Mouse (Mus musculus) myocyte (in vitro differentiated cells): ENCODE results near the gene Spata16.

Source experiments
- CEBPB ChIP-seq: IDR thresholded peaks from 2 replicates; pipeline ENCODE4 v1.6.1; 2011; ENCODE audit warnings: mild to moderate bottlenecking, moderate library complexity; ENCODE audit not compliant: poor library complexity, insufficient read depth, severe bottlenecking
- E2F4 ChIP-seq: IDR thresholded peaks from one replicate; pipeline ENCODE4 v1.6.1; 2011; ENCODE audit warnings: mild to moderate bottlenecking, control low read depth, moderate library complexity; ENCODE audit not compliant: insufficient read depth
- MAX ChIP-seq: IDR thresholded peaks from one replicate; pipeline ENCODE4 v1.6.1; 2011; ENCODE audit warnings: low read depth, mild to moderate bottlenecking, control low read depth
- MYOD1 ChIP-seq, 3 experiments: IDR thresholded peaks; one replicate each; pipeline ENCODE4 v1.6.1; 2011; ENCODE audit warnings: control low read depth in 2 of 3, low read depth in 2 of 3, mild to moderate bottlenecking in 2 of 3, moderate library complexity in 1 of 3; ENCODE audit not compliant: insufficient read length in 2 of 3, control insufficient read depth in 1 of 3
- MYOG ChIP-seq, 3 experiments: IDR thresholded peaks; one replicate each; pipeline ENCODE4 v1.6.1; 2011; ENCODE audit warnings: control low read depth in 2 of 3, low read depth in 2 of 3, mild to moderate bottlenecking in 2 of 3; ENCODE audit not compliant: insufficient read length in 2 of 3, control insufficient read depth in 1 of 3, insufficient read depth in 1 of 3
- POLR2A ChIP-seq: IDR thresholded peaks from one replicate; pipeline ENCODE4 v1.6.1; 2011; ENCODE audit warnings: low read depth, mild to moderate bottlenecking, control low read depth, moderate library complexity; ENCODE audit not compliant: insufficient read length
- POLR2AphosphoS2 ChIP-seq: IDR thresholded peaks from one replicate; pipeline ENCODE4 v1.6.1; 2011; ENCODE audit warnings: low read depth, control low read depth; ENCODE audit not compliant: insufficient read length
- SRF ChIP-seq: IDR thresholded peaks from one replicate; pipeline ENCODE4 v1.6.1; 2011; ENCODE audit warnings: low read depth; ENCODE audit not compliant: control insufficient read depth, insufficient read length
- TCF12 ChIP-seq: IDR thresholded peaks from one replicate; pipeline ENCODE4 v1.6.1; 2011; ENCODE audit warnings: mild to moderate bottlenecking, control low read depth; ENCODE audit not compliant: poor library complexity, insufficient read depth, severe bottlenecking
- TCF3 ChIP-seq: IDR thresholded peaks from one replicate; pipeline ENCODE4 v1.6.1; 2011; ENCODE audit warnings: low read depth, control low read depth; ENCODE audit not compliant: insufficient read length
- USF1 ChIP-seq: IDR thresholded peaks from one replicate; pipeline ENCODE4 v1.6.1; 2011; ENCODE audit warnings: low read depth, mild to moderate bottlenecking, control low read depth, moderate library complexity

DNA sequence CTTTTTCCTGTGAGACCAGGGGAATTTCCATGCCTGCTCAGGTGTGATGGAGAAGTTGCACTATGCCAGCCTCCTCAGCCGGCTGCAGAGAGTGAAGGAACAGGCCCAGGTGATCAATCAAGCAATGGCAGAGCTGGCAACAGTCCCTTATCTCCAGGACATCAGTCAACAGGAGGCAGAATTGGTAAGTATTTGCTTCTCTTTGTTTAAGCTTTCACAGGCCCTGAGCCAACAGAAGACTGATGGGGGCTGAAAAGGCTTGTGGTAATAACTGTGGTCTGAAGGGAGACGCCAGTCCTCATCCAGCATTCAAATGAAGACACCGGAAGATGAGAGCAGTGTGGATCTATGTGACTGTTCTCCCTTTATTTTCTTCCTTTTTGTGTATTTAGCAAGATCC is 286.8 kb downstream of the Spata16 start:
- no peak for TF ChIP-seq MYOD1 (IDR thresholded peaks at IDR 0.05; ENCODE audit: control insufficient read depth in 1 of 3, insufficient read length in 2 of 3, low read depth in 2 of 3)
- TF ChIP-seq POLR2A = no peak
- TF ChIP-seq USF1 = no peak
- TF ChIP-seq MYOG (IDR thresholded peaks at IDR 0.05; ENCODE audit: control insufficient read depth in 1 of 3, insufficient read depth in 1 of 3, insufficient read length in 2 of 3, low read depth in 2 of 3) = no peak
- TF ChIP-seq TCF12 = no peak
- TF ChIP-seq POLR2AphosphoS2 = no peak
- TF ChIP-seq SRF = no peak
- no peak for TF ChIP-seq E2F4
- TF ChIP-seq CEBPB = no peak
- TF ChIP-seq MAX = no peak
- no peak for TF ChIP-seq TCF3
